Mouse (Mus musculus) liver, adult (tissue): ENCODE measurements around the gene Retnlb.

Source experiments
- GATA4 ChIP-seq: IDR thresholded peaks from 2 replicates; pipeline ENCODE4 v1.6.1; 2014; ENCODE audit warnings: mild to moderate bottlenecking, low read length; ENCODE audit not compliant: insufficient replicate concordance

Retnlb gene

GRCm38 (mm10) chr16:48832055-48832454 lies 15.4 kb downstream of the Retnlb start:
- TF ChIP-seq GATA4, result no peak

- TF ChIP-seq GATA4, result no peak
Observed at GRCm38 (mm10) chr16:48842266-48842665, 25.6 kb downstream of the Retnlb start, which contains the start of gene Retnla. Gene Retnla (plus strand): TSS chr16:48842551.

- no peak for TF ChIP-seq GATA4
Observed at GRCm38 (mm10) chr16:48843671-48844386, 27.2 kb downstream of the Retnlb start.

DNA sequence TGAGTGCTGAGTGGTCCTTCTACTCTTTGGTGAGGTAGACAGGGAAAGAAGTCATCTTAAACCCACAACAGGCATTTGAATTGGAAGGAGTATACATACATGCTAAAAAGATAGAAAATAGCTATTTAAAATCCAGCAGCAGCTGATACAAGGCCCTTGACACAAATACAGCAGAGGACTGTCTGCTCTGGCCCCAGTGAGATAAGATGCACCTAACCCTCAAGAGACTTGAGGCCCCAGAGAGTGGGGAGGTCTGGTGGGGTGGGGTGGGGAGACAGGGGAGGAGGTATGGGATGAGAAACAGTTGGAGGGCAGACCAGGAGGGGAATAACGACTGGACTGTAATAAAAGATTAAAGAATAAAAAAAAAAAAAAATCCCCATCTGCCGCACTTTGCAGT lies 51.0 kb downstream of the Retnlb start:
- no peak for TF ChIP-seq GATA4
